Mouse (Mus musculus): ENCODE measurements around the gene Trim40. TPM values are rescaled to one million over a fixed set of nuclear protein-coding genes. Genes with fewer than 3 reads are reported as not detected.

The Trim40 gene
- total and polyA plus RNA-seq, 2 experiments from 2014 or later = 0.12 to 0.19 TPM

GRCm38 (mm10) chr17:36874636-36875035 lies 15.3 kb downstream of the Trim40 start:
- H3K4me1 ChIP-seq (ENCODE audit: insufficient read depth) = no peaks in the 10 kb centered on the region

DNA sequence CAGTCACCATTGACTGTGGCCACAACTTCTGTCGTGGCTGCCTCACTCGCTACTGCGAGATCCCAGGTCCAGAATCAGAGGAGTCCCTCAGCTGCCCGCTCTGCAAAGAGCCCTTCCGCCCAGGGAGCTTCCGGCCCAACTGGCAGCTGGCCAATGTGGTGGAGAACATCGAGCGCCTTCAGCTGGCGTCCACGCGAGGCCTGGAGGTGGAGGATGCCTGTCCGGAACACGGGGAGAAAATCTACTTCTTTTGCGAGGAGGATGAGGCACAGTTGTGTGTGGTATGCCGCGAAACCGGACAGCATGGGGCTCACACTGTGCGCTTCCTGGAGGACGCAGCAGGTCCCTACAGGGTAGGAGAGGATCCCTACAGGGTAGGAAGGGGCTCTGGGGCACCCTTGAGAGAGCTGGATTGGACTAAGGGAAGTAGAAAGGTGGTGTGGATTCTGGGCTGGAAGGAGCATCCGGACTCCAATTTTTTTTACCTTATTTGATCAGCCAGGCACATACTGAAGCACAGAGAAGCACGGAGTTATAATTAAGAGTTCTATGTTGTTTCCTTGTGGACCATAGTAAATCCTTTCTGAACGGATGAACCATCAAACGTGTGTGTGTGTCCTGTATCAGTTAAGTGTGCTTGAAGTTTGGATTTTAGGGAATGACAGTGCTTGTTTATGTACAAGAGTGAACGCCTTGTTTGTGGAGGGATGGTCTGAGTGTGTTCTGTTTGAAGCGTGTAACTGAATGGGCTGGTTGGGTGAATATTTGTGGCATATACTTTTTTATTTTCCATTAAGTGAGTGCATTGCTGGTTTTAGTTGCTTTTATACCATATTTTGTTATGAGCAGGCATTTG lies 19.7 kb downstream of the Trim40 start:
- no peak overlapping the region for H3K4me2 ChIP-seq (ENCODE audit: low read depth)
- no peaks in the 10 kb centered on the region for H3K36me3 ChIP-seq (ENCODE audit: insufficient read depth)
- no peaks in the 10 kb centered on the region for H3K9me3 ChIP-seq (ENCODE audit: low read length)
- no peak for TF ChIP-seq CTCF (IDR thresholded peaks at IDR 0.05; ENCODE audit: low read depth)
- ATAC-seq = no peak
- 80% methylated on average over 25 of the region's 25 CpGs for WGBS
- no peak for DNase-seq
- H3K4me3 ChIP-seq (ENCODE audit: low read depth, low read length) = no peak overlapping the region
- no peak overlapping the region for H3K9ac ChIP-seq
- H3K4me1 ChIP-seq (ENCODE audit: insufficient read depth) = peaks cover 5% of the 10 kb centered on the region; the same call in 1 of the 2 replicates
- H3K27me3 ChIP-seq (ENCODE audit: insufficient read depth, low read length) = no peaks in the 10 kb centered on the region; the same call in 1 of the 2 replicates
- no peak overlapping the region for H3K27ac ChIP-seq (ENCODE audit: low read depth, low read length)

More at GRCm38 (mm10) chr17:36874636-36875035, 15.3 kb downstream of the Trim40 start:
- no peak for TF ChIP-seq CTCF (IDR thresholded peaks at IDR 0.05; ENCODE audit: low read depth)
- no peak overlapping the region for H3K4me2 ChIP-seq (ENCODE audit: low read depth)
- no peaks in the 10 kb centered on the region for H3K36me3 ChIP-seq (ENCODE audit: insufficient read depth)
- H3K9ac ChIP-seq = no peak overlapping the region
- no peak overlapping the region for H3K27ac ChIP-seq (ENCODE audit: low read depth, low read length)
- H3K27me3 ChIP-seq (ENCODE audit: insufficient read depth, low read length) = no peaks in the 10 kb centered on the region
- H3K4me3 ChIP-seq (ENCODE audit: low read depth, low read length) = no peak overlapping the region
- ATAC-seq (no peak), DNase-seq (no peak)
- WGBS = 72% methylated on average over 4 of the region's 4 CpGs
- H3K9me3 ChIP-seq (ENCODE audit: low read length) = no peaks in the 10 kb centered on the region

DNA sequence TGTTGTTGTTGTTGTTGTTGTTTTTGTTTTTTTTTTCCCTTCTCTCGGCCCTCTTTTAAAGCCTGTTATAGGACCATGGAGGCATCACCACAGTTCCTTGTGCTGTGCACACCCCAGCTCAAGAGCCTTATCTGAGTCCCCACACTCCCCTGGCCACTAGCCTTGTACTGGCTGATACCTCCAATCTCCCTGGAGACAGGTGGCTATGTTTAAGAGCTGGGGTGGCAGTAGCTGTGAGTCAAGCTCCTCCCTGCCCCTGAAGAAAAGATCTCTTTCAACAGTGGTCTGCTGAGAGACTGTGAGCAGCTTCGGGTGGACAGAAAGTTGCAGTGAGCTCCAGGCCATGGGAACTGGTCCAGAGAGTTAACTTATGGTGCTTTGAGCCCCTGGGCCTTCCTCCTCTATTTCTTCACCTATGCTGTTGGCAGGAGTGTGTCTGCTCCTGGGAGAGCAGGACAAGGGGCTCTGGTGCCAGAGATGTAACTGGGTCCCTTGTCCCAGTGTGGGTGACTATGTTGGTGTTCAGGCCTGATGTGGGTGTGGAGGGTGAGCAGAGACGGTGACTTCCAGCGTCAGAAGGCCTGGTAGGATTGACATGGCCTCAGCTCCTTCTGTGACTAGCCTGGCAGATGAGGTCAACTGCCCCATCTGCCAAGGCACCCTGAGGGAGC lies 20.5 kb downstream of the Trim40 start, which contains the start of gene Trim10:
Trim10 (plus strand) TSS at position 291 of the 671 bp plus-strand sequence.
- Histone ChIP-seq H3K4me2 (ENCODE audit: low read depth) (no peak within 1 kb of the TSS), H3K9ac (no peak within 1 kb of the TSS), H3K27ac (ENCODE audit: low read depth, low read length) (no peak within 1 kb of the TSS), H3K9me3 (ENCODE audit: low read length) (no peaks in the 10 kb centered on the region), H3K27me3 (ENCODE audit: insufficient read depth, low read length) (no peaks in the 10 kb centered on the region; the same call in 1 of the 2 replicates), H3K4me3 (ENCODE audit: low read depth, low read length) (no peak within 1 kb of the TSS), H3K4me1 (ENCODE audit: insufficient read depth) (peaks cover 5% of the 10 kb centered on the region; the same call in 1 of the 2 replicates), H3K36me3 (ENCODE audit: insufficient read depth) (no peaks in the 10 kb centered on the region)
- DNase-seq (no peak), ATAC-seq (no peak)
- TF ChIP-seq CTCF (IDR thresholded peaks at IDR 0.05; ENCODE audit: low read depth) = no peak
- WGBS = 80% methylated on average over 4 of the region's 4 CpGs

DNA sequence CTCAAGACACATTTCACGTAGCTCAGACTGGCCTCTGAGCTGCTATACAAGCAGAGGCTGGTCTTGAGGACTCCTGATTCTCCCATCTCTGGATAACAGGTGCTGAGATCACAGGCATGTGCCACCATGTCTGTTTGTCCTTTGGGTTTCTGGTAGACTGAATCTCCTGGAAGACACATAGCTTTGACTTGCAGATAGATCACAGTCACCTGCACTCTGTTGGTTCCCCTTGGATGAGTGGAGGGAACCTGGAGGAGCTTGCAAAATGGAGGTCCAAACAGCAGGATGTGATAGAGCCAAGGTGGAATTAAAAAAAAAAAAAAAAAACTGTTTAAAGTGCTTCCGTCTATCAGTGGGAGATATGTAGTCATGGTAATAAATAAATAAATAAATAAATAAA lies 21.1 kb downstream of the Trim40 start:
- no peak for DNase-seq
- H3K9ac ChIP-seq = no peak overlapping the region
- H3K27me3 ChIP-seq (ENCODE audit: insufficient read depth, low read length) = no peaks in the 10 kb centered on the region; the same call in 1 of the 2 replicates
- no peak overlapping the region for H3K27ac ChIP-seq (ENCODE audit: low read depth, low read length)
- no peaks in the 10 kb centered on the region for H3K36me3 ChIP-seq (ENCODE audit: insufficient read depth)
- TF ChIP-seq CTCF (IDR thresholded peaks at IDR 0.05; ENCODE audit: low read depth) = no peak
- peaks cover 5% of the 10 kb centered on the region; the same call in 1 of the 2 replicates for H3K4me1 ChIP-seq (ENCODE audit: insufficient read depth)
- no peak overlapping the region for H3K4me2 ChIP-seq (ENCODE audit: low read depth)
- WGBS = 89% methylated on average over 2 of the region's 2 CpGs
- H3K9me3 ChIP-seq (ENCODE audit: low read length) = no peaks in the 10 kb centered on the region
- no peak for ATAC-seq
- no peak overlapping the region for H3K4me3 ChIP-seq (ENCODE audit: low read depth, low read length)

- Histone ChIP-seq H3K27me3 (ENCODE audit: insufficient read depth, low read length) (no peaks in the 10 kb centered on the region; the same call in 1 of the 2 replicates), H3K9ac (no peak within 1 kb of the TSS), H3K9me3 (ENCODE audit: low read length) (no peaks in the 10 kb centered on the region), H3K4me1 (ENCODE audit: insufficient read depth) (peaks cover 5% of the 10 kb centered on the region; the same call in 1 of the 2 replicates), H3K4me2 (ENCODE audit: low read depth) (peak within 1 kb of the TSS; percentile 48), H3K36me3 (ENCODE audit: insufficient read depth) (no peaks in the 10 kb centered on the region), H3K4me3 (ENCODE audit: low read depth, low read length) (peak within 1 kb of the TSS; percentile 25), H3K27ac (ENCODE audit: low read depth, low read length) (no peak within 1 kb of the TSS)
- DNase-seq (no peak), ATAC-seq (peak; percentile 27)
- TF ChIP-seq CTCF (IDR thresholded peaks at IDR 0.05; ENCODE audit: low read depth) = no peak
- WGBS = 14% methylated on average over 29 of the region's 29 CpGs
These were observed 23.0 kb downstream of the Trim40 start, which contains the start of gene Trim15 for GRCm38 (mm10) chr17:36866719-36867527. Gene Trim15, minus strand, starts transcription at chr17:36867210.

GRCm38 (mm10) chr17:36861680-36862079 lies 28.2 kb downstream of the Trim40 start:
- no peak overlapping the region for H3K27ac ChIP-seq (ENCODE audit: low read depth, low read length)
- H3K36me3 ChIP-seq (ENCODE audit: insufficient read depth) = peaks cover 28% of the 10 kb centered on the region
- no peaks in the 10 kb centered on the region for H3K9me3 ChIP-seq (ENCODE audit: low read length)
- no peak for TF ChIP-seq CTCF (IDR thresholded peaks at IDR 0.05; ENCODE audit: low read depth)
- no peak for DNase-seq
- H3K4me3 ChIP-seq (ENCODE audit: low read depth, low read length) = no peak overlapping the region
- no peak overlapping the region for H3K4me2 ChIP-seq (ENCODE audit: low read depth)
- WGBS = 73% methylated on average over 2 of the region's 2 CpGs
- H3K9ac ChIP-seq = no peak overlapping the region
- ATAC-seq = no peak
- peaks cover 2% of the 10 kb centered on the region; the same call in 1 of the 2 replicates for H3K4me1 ChIP-seq (ENCODE audit: insufficient read depth)
- no peaks in the 10 kb centered on the region; the same call in 1 of the 2 replicates for H3K27me3 ChIP-seq (ENCODE audit: insufficient read depth, low read length)
